Mouse (Mus musculus): ENCODE measurements around the gene Cped1.

DNA sequence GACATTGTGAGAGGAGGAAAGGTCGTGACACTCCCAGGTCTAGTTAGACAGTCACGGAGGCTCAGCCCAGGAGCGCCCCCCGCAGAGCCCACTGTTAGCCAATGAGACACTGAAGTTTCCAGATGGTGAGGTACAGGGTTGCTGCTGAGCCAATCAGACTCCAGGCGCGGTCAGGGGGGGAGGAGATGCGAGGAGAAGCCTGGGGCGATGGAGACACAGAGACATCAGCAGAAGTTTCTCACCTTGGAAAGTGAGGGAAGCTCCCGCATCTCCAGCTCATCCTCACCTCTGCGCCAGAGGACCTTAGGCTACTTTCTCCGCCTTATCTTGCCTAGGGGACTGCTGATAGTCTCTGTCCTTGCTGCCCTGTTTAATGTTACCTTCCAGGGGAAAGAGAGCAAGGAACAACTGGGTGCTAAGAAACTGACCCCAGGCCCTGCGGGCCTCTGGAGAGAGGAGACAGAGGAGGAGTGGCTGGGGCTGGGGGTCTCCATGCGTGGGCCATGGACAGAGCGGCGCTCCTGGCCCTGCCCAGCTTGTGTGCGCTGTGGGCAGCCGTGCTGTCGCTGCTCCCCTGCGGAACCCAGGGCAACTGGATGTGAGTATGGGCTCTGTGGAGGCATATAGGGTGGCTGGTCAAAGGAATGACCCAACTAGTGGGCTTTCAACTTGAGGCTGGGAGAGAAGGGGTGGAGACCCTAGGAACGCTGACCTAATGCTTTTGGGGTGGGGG is 302.5 kb downstream of the Cped1 start, which contains the start of gene Wnt16:
- TF ChIP-seq CTCF (IDR thresholded peaks at IDR 0.05; ENCODE audit: extremely low read depth, insufficient read depth, low read length) (no peak), POLR2A (IDR thresholded peaks at IDR 0.05; ENCODE audit: extremely low read depth, insufficient read depth, low read length) (no peak)
